Mouse (Mus musculus): ENCODE measurements around the gene Rbm15.

DNA sequence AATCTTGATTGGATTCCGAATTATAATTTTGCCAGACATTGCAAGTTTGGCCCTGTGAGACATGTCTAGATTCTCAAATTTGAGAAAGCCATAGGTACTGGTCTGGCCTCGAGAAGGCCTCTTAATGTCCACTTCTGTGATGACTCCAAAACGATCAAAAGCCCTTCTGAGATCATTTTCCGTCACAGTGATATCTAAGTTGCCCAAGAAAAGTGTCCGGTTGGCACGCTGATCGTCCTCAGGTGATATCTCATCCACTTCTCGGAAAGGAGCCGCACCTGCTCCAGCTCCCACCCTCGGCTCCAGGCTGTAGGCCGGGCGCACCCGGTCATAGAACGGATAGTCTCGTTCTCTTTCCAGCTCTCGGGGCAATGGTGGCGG, 1.7 kb downstream of the Rbm15 start:
- TF ChIP-seq CTCF (IDR thresholded peaks at IDR 0.05; ENCODE audit: control insufficient read depth, insufficient read depth, insufficient replicate concordance, low read depth, low read length) (no peak), POLR2A (IDR thresholded peaks at IDR 0.05; ENCODE audit: control insufficient read depth, low read depth, low read length) (no peak)
